Mouse (Mus musculus): ENCODE results near the gene Cby1.

DNA sequence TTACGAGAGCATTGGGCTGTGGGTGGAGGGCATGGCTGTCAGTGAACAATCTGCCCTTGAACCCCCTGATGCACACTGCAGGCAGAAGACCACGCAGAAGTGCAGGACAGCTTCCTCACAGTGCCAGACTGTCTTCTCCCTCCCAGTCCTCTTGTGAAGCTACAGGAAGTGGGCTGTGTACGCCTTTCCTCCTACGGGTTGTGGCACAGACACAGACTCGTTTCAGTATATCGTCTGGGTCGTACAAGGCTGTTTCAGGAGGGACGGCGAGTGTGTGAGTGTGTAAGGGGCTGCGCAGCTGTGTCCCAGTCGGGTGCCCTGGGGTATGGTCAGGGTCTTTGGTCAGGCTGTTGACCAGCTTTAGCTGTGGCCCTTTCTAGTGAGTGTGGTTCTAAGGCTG lies 34.7 kb downstream of the Cby1 start:
- TF ChIP-seq EP300 (IDR thresholded peaks at IDR 0.05; ENCODE audit: low read depth) (no peak), CTCF (IDR thresholded peaks at IDR 0.05; ENCODE audit: low read depth) (no peak)

Data from liver, embryonic 14.5 days (tissue).